Mouse (Mus musculus) liver, postnatal 0 days (tissue): Measurements from ENCODE around the gene Nfix.

Source experiments
- CTCF ChIP-seq: sonication (generic); IDR thresholded peaks from 2 replicates; pipeline ENCODE4 v1.5.1; 2016; ENCODE audit warnings: antibody characterized with exemption, low read depth
- EP300 ChIP-seq: IDR thresholded peaks from 2 replicates; pipeline ENCODE4 v1.6.1; 2016; ENCODE audit warnings: antibody characterized with exemption, low read depth, mild to moderate bottlenecking

- TF ChIP-seq CTCF (no peak), EP300 (no peak)
Observed at GRCm38 (mm10) chr8:84769324-84769723, 30.8 kb downstream of the Nfix start.
